Mouse (Mus musculus): ENCODE measurements around the gene BC034090.

The BC034090 gene

GRCm38 (mm10) chr1:155215066-155215764 lies 29.0 kb downstream of the BC034090 start:
- DNase-seq = no peak

GRCm38 (mm10) chr1:155213912-155214311 lies 30.3 kb downstream of the BC034090 start:
- peak in 1 of 2 experiments; percentile 69 for DNase-seq

- DNase-seq = peak in 1 of 2 experiments; percentile 36
These were observed 31.1 kb downstream of the BC034090 start for GRCm38 (mm10) chr1:155212936-155213774.

- DNase-seq = peak in 1 of 2 experiments; percentile 58
These were observed 31.8 kb downstream of the BC034090 start for GRCm38 (mm10) chr1:155212493-155212892.

GRCm38 (mm10) chr1:155212081-155212480 lies 32.2 kb downstream of the BC034090 start:
- peak in 1 of 2 experiments; percentile 6 for DNase-seq

GRCm38 (mm10) chr1:155211017-155211416 lies 33.2 kb downstream of the BC034090 start:
- DNase-seq = peak in 1 of 2 experiments; percentile 6

- peak in 1 of 2 experiments; percentile 67 for DNase-seq
These were observed 34.1 kb downstream of the BC034090 start for GRCm38 (mm10) chr1:155210011-155210763.

- peak in 1 of 2 experiments; percentile 13 for DNase-seq
These were observed 36.4 kb downstream of the BC034090 start for GRCm38 (mm10) chr1:155207859-155208258.

- DNase-seq = peak in 1 of 2 experiments; percentile 14
These were observed 38.2 kb downstream of the BC034090 start for GRCm38 (mm10) chr1:155205822-155206660.

- DNase-seq = no peak
These were observed 38.9 kb downstream of the BC034090 start for GRCm38 (mm10) chr1:155205311-155205710.

GRCm38 (mm10) chr1:155204560-155205162 lies 39.6 kb downstream of the BC034090 start:
- DNase-seq = peak; percentile 44 to 53

GRCm38 (mm10) chr1:155203954-155204353 lies 40.3 kb downstream of the BC034090 start:
- DNase-seq = peak in 1 of 2 experiments; percentile 8

- peak in 1 of 2 experiments; percentile 37 for DNase-seq
These were observed 41.1 kb downstream of the BC034090 start for GRCm38 (mm10) chr1:155203101-155203500.

GRCm38 (mm10) chr1:155202472-155202871 lies 41.8 kb downstream of the BC034090 start:
- DNase-seq = peak in 1 of 2 experiments; percentile 11

GRCm38 (mm10) chr1:155201914-155202313 lies 42.3 kb downstream of the BC034090 start:
- peak; percentile 77 to 82 for DNase-seq

GRCm38 (mm10) chr1:155201373-155201879 lies 42.8 kb downstream of the BC034090 start:
- no peak for DNase-seq

- DNase-seq = no peak
These were observed 43.3 kb downstream of the BC034090 start for GRCm38 (mm10) chr1:155200967-155201366.

GRCm38 (mm10) chr1:155199522-155199921 lies 44.7 kb downstream of the BC034090 start:
- no peak for DNase-seq

- no peak for DNase-seq
These were observed 47.6 kb downstream of the BC034090 start for GRCm38 (mm10) chr1:155196691-155197090.

GRCm38 (mm10) chr1:155192805-155193368 lies 51.4 kb downstream of the BC034090 start:
- no peak for DNase-seq

GRCm38 (mm10) chr1:155191671-155192070 lies 52.6 kb downstream of the BC034090 start:
- no peak for DNase-seq

Data from kidney, postnatal 36 days (tissue).